Mouse (Mus musculus): ENCODE measurements at regions not wholly inside any gene's neighbourhood (a gene's known extent, or its start where the extent isn't known, plus 50 kb on each side); places are given as distances from the start of the nearest gene placed in this dataset.

GRCm38 (mm10) chr7:68667790-68668732 is 81.0 kb downstream of the Arrdc4 start:
- TF ChIP-seq POLR2A (IDR thresholded peaks at IDR 0.05; ENCODE audit: low read depth, low read length) (no peak), CTCF (IDR thresholded peaks at IDR 0.05; ENCODE audit: borderline replicate concordance, insufficient read depth, low read length) (no peak)
